Mouse (Mus musculus): ENCODE results near the gene Cdsn.

The Cdsn gene

GRCm38 (mm10) chr17:35537421-35537820 lies 14.5 kb upstream of the Cdsn start:
- DNase-seq, result no peak

GRCm38 (mm10) chr17:35538476-35538875 lies 13.5 kb upstream of the Cdsn start:
- no peak for DNase-seq

GRCm38 (mm10) chr17:35539540-35539939 lies 12.4 kb upstream of the Cdsn start:
- DNase-seq, result no peak

GRCm38 (mm10) chr17:35542761-35543411 lies 9.0 kb upstream of the Cdsn start:
- DNase-seq, result no peak

- no peak for DNase-seq
Observed at GRCm38 (mm10) chr17:35543412-35543861, 8.5 kb upstream of the Cdsn start.

- no peak for DNase-seq
Observed at GRCm38 (mm10) chr17:35544001-35544400, 7.9 kb upstream of the Cdsn start.

- DNase-seq, result peak; percentile 80 to 81
Observed at GRCm38 (mm10) chr17:35544680-35545079, 7.2 kb upstream of the Cdsn start.

GRCm38 (mm10) chr17:35547465-35547864 lies 4.5 kb upstream of the Cdsn start:
- no peak for DNase-seq

GRCm38 (mm10) chr17:35548636-35549035 lies 3.3 kb upstream of the Cdsn start:
- no peak for DNase-seq

- peak; percentile 94 to 95 for DNase-seq
Observed at GRCm38 (mm10) chr17:35549437-35550142, 2.3 kb upstream of the Cdsn start.

GRCm38 (mm10) chr17:35550143-35550494 lies 1.8 kb upstream of the Cdsn start:
- no peak for DNase-seq

GRCm38 (mm10) chr17:35550871-35551270 lies 1.1 kb upstream of the Cdsn start:
- no peak for DNase-seq

GRCm38 (mm10) chr17:35554321-35554720 lies 2.4 kb downstream of the Cdsn start:
- no peak for DNase-seq

- DNase-seq, result no peak
Observed at GRCm38 (mm10) chr17:35554761-35555397, 3.0 kb downstream of the Cdsn start.

- no peak for DNase-seq
Observed at GRCm38 (mm10) chr17:35556186-35556765, 4.3 kb downstream of the Cdsn start.

- DNase-seq, result peak in 1 of 2 experiments; percentile 67
Observed at GRCm38 (mm10) chr17:35556812-35557211, 4.9 kb downstream of the Cdsn start.

GRCm38 (mm10) chr17:35557351-35557750 lies 5.4 kb downstream of the Cdsn start:
- no peak for DNase-seq

- no peak for DNase-seq
Observed at GRCm38 (mm10) chr17:35558216-35558615, 6.3 kb downstream of the Cdsn start.

- no peak for DNase-seq
Observed at GRCm38 (mm10) chr17:35567150-35567549, 15.2 kb downstream of the Cdsn start, which contains the start of gene 2300002M23Rik. TSS of gene 2300002M23Rik (plus strand) at chr17:35567450.

GRCm38 (mm10) chr17:35567767-35568166 lies 15.8 kb downstream of the Cdsn start:
- DNase-seq, result no peak

GRCm38 (mm10) chr17:35569091-35569944 lies 17.4 kb downstream of the Cdsn start:
- DNase-seq, result no peak

GRCm38 (mm10) chr17:35570836-35571235 lies 18.9 kb downstream of the Cdsn start:
- DNase-seq, result no peak

GRCm38 (mm10) chr17:35571477-35571876 lies 19.5 kb downstream of the Cdsn start:
- DNase-seq, result no peak

Data from cerebellum, postnatal 25 days (tissue).